Mouse (Mus musculus) lung, postnatal 10 days (tissue): Measurements from ENCODE around the gene Flt4.

Source experiments
- DNase-seq: peaks from one replicate; pipeline ENCODE4 v3.0.0; 2021

The Flt4 gene

GRCm38 (mm10) chr11:49702014-49702413 lies 93.0 kb downstream of the Flt4 start:
- no peak for DNase-seq
